Mouse (Mus musculus) gastrocnemius, adult 8-10 months (tissue): ENCODE data around the gene Tex2. TPM values are rescaled to one million over a fixed set of nuclear protein-coding genes. Genes with fewer than 3 reads are reported as not detected.
"Not testable (repeated sequence)": the region's sequence is repeated elsewhere in the genome, so short reads cannot be mapped to it uniquely, and the experiment has no call there.

Source experiments
- DNase-seq, 2 experiments: peaks; one replicate each; pipeline ENCODE4 v3.0.0; 2022; ENCODE audit warnings: low spot score in 2 of 2
- total RNA-seq, 4 experiments: library from RNA; stranded (reverse); gene quantifications; 2 replicates each; pipeline ENCODE4 v1.2.4; 2022

The Tex2 gene
- total RNA-seq, 4 experiments from 2014 or later = 62.9 to 78.3 (median 68.0) TPM

DNA sequence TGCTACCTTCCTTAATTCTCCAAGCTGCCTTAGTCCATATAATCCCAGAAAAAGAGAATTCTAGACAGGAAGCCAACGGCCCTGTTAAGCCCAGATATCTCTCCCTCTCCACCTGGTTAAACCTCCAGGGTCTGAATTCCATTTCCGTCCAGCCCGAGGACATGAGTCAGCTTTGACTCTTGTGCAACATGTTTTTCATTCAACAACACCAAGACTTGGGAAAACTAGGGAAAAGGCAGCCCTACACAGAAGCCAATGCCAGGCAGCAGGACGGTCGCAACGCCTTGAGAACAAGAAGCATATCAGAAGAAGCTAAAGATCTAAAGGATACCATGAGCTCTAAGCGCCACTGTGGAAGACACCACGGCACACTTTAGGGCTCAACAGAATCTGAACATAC, 32.8 kb downstream of the Tex2 start:
- DNase-seq = no peak

DNA sequence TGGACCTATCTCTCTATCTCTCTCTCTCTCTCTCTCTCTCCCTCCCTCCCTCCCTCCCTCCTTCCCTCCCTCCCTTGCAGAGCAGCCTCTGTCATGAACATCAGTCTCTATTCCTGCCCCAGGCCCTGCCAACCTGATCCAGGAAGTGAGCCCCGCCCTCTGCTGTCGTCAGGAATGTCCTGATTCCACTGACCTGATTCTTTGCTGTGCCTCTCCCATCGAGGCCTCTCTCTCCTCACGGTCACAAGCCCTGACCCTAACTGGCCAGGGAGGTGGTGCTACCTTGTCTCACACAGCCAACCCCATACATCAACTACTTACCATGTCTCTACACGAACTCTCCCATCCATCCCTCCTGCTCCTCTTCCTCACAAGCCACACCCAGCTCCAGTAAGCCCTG, 33.3 kb downstream of the Tex2 start:
- no peak for DNase-seq

DNA sequence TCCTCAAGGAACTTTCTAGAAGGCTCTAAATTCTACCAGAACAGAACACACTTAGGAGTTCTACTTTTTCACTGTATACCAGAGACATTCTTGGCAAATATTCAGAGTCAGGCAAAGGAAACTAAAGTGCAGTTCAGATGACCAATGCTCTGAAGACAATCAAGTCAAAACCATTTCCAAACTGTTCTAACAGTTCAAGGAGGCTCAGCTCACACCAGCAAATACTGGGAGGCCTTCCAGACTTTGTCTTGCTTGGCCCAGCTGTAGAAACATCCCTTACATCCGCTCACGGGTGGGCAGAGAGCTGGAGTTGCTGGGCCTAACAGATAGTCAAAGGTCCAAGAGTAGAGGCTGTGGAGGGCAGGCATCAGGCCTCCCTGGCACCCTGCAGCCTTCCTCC, 34.1 kb downstream of the Tex2 start:
- DNase-seq = no peak

DNA sequence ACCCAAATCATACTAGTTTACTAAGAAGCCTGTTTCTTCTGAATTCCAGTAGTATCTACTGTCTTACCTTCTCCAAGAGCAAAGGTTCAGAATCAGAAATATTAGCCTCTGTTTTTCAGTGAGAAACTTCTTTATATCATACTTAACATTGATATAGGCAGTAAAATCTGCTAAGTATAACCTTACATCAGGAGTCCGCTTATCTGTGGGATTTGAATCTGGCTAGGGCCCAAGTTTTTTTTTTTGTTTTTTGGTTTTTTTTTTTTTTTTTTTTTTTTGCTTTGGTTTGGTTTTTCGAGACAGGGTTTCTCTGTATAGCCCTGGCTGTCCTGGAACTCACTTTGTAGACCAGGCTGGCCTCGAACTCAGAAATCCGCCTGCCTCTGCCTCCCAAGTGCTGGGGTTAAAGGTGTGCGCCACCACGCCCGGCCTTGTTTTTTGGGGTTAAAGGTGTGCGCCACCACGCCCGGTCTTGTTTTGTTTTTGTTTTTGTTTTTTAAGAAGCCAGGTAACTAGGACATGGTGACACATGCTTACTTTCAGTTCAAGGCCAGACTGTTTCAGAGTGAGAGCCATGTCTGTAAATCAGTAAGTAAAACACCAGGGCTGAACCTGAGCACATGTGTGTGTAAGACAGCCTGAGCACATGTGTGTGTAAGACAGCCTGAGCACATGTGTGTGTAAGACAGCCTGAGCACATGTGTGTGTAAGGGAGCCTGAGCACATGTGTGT, 35.4 kb downstream of the Tex2 start:
- DNase-seq = not testable (repeated sequence)

DNA sequence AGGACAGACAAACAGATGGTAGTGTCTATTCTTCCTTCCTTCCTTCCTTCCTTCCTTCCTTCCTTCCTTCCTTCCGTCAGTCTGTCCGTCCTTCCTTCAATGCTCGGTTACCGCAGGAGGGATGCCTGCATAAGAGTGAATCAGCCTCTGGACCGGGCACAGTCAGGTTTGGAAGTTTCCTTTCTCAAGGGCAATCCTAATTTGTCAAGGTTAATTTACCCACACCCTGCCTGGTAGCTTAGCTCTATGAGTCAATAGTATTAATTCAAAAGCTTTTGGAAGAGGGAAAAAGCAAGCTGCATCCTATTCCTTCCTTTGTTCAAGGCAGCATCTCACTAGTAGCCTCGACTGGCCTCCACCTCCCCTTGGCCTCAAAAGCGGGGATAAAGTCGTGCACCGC, 38.8 kb downstream of the Tex2 start:
- DNase-seq = no peak

DNA sequence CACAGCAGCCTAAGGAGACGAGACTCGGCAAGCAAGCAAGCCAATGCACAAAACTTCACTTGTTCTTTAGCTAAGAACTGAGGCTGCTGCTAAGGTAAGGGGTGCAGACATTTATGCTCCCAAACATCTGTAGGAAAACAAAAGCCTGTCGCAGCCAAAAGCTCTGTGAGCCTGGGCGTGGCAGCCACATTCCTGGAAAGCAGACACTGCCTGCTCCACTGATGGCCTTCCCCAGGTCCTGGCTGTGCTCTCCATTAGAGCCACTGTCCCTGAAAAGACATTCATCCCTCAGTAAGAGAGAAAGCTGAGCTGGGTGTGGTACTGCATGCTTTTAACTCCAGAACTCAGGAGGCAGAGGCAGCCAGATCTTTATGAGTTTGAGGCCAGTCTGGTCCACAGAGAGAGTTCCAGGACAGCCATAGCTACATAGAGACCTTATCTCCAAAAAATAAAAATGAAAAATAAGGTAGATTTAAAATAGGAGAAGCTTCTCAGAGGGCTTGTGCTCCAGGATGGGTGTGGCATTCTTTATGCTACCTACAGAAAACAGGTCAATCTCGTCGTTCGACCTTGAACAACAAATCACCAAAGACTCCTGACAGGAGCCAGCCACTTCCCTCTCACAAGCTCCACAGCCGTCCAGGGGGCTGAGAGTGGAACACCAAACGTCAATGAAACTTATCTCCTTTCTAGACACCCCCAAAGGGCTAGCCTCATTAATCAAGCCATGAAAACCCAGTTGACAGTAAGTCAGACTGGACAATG, 39.6 kb downstream of the Tex2 start:
- DNase-seq = no peak

DNA sequence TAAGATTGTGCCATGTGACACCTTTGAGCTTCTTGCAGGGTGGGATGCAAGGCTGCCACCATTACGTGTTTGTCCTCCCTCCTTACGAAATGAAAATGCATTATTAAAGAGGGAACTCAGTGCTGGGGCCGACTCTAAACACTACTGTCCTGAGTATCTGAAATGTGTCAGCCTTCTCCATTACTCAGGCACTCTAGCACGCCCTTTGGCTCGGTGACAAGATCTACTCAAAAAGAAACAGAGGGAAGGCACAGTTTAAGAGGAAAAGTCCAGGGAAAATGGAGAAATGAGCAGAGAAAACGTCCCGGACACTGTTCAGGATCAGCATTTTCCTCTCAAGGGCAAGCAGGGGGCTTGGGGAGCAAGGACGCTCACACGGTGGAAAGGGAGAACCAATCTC, 40.3 kb downstream of the Tex2 start:
- no peak for DNase-seq

DNA sequence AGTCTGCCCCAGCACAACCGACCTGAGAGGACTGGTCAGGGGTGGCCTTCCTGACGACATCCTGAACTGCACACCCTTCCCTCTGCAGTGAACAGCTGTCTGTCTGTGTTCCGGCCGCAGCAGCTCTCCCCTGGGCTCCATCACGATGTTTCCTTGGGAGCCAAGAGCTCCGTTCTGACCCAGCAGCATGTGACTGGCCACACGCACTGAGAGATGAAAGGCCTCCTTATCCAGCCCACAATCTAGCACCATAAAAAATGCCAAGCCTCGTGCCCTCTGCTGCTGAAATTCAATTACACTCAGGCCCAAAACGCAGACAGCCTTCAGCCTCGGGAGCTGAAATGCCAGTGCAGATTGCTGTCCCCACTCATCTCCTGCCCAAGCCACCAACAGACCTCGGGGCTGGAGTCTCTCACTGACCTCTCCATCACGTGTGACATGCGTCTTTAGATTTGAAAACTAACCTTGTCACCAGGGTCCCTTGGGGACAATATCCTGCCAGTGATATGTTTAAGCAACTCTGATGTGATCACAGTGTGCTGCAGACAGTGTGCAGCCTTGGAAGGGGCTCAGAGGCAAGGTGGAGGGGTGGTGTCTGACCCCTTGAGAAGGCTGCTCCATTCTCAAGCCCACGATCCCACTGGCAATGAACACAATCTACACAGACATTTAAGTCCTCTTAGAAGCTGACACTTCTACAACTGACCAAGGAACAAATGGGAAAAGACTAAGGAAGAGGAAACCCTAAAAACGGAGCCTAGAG, 41.0 kb downstream of the Tex2 start:
- DNase-seq = no peak

DNA sequence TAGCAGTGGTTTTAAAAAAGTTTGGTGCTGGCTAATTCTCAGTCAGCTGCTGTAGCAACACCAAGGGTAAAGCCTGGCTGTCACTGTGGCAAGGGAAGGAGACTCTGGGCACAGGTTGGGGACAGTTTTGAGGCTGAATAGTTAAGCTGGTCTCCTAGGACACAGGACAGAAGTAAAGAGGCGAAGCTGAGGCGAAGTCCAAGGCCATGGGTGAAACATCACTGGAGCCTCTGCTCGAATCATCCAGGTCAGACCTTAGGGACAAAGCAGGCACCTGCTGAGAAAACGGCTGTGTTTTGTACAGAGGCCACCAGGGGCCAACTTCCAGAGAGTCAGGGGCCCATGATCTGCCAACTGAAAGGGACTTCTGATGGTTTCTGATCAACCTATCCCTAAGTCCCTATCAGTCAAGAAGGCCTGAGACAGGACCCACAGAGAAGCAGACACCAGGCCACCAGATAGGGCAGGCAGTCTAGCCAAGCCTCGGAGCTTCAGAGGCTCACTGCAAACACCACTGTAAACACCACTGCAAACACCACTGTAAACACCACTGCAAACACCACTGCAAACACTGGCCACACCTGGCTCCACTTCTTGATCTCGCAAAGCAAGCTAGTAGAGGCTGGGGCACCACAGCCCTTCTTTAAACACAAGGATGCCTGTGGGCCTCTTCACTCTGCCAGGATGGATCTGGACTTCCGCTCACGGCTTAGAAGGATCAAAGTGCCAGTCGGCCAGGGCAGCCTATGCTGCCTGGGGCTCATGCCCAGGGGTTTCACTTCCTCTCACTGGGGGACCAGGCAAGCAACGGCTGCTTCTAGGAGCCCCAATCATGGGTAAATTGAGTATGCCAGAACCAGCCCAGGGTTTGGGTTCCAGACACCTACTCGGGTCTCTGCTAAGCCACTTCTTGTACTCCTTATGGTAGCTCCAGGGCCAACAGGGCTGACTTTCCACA, 41.9 kb downstream of the Tex2 start:
- DNase-seq = no peak

DNA sequence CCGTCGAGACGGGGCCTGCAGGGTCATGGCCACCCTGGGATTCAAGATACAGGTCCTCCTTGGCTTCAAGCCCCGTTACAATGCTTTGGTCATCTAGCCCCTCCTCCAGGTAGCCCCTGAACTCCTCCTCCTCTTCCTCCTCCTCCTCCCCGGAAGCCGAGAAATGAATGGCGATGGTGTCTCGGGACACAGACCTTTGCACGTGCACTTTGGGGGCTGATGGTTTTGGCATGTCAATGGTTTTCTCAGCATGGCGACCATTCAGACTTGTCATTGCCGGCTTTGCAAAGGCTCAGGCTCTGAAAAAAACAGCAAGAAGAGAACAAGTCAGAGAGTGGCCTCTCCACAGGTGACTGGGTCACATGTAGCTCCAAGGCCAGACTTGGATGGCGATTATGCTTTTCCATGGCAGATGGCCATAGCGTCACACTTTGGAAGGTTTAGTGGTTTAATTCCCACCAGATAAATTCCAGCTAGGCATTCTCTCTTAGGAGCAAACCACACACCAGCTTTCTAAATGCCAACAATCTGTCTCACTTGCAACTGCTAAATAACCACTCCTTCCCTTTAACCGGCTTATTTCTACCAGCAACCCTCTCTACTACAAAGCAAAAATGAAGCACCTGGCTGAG, 44.8 kb downstream of the Tex2 start:
- no peak for DNase-seq

DNA sequence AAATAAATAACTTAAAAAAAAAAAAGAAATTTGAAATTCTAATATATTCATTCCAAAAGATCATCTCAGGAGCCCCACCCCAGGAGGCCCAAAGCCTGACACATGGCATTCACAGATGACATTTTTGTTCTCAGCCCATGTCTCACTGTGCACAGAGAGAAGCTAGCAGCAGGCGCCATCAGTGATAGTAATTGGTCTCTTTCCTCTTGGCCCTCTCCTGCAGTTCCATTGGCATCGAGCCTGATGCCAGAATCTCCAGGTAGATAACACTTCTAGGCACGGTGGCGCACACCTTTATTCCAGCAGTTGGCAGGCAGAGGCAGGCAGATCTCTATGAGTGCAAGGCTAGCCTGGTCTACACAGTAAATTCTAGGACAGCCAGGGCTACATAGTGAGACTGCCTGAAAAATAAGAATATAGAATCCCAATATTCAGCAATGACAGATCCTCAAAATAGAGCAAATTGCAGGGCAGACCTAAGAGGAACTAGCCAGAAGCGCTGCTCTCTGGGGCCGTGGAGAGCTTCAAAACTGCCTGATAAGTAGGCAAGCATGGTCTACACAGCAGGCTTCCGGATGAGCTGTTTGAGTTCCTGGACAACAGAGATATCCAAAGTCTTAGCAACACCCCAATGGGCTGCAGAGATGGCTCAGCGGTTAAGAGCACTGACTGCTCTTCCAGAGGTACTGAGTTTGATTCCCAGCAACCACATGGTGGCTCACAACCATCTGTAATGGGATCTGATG, 47.0 kb downstream of the Tex2 start:
- DNase-seq = no peak

DNA sequence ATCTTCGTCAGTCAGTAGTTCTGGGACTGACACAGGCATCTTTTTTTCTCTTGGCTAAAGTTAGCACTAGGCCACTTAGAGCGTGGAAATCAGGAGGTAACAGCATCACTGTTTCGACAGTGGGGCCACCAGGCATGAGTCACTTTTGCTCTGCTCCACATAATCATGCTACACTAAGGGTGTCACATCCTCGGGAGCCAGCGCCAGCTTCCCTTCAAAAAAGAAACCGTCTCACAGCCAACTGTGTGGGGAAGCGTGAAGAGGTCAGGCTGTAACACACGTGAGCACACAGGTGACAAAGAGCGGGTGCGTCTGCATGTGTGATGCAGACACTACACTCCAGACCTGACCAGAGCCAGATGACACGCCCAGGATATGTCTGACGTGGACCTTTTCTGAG, 49.0 kb downstream of the Tex2 start:
- peak in 1 of 2 experiments; percentile 25 for DNase-seq

DNA sequence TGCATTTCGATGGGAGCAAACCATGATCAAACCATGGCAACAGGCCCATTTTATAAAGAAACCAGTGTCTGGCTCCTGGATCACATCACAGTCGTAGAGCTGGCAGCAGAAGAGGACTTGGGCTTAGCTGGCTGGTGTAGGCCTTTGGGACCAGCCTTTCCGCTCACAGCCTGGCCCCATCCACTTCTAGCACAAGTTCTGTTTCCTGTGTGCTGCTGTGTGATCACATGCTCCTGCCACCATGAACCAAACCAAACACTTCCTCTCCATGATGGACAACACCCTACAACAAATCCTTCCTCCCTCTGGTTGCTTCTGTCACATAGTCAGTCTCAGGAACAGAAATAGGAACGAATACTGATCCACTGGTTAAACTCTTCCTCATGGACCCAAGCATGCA, 50.5 kb downstream of the Tex2 start:
- DNase-seq = no peak

DNA sequence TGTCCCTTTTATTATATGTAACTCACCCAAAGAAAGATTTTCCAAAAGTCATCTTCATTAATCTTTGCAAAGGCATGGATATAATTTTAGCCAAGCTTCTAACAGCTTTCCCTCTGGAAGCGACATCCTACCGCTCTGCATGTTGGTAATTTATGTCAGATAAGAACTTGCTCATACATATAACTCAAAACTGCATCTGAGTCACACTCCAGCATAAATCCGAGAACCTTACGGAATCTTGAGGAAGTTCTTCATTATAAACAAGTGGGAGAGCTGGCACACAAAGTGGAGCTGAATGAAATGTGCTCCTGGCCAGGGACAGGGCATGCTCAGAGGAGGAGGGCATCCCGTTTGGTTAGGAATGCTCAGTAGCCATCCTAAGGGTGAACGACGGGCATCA, 53.5 kb downstream of the Tex2 start:
- no peak for DNase-seq

DNA sequence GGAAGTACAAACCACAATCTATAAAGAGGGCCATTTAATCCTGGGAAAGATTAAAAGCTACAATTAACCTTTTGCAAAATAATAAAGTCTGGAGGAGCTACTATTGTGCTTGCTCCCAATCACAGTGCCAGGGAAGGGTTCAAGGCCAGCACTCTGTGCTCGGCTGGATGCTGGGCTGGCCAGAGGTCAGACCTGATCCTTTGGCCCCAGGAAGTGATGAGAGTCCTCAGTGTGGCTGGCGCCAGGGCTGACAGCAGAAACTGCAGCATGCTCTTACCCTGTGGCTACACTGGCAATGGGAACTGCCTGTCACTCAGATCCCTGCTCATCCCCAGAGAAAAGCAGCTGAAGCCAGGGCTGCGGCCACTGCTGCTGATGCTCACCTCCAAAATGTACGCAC, 55.2 kb downstream of the Tex2 start:
- DNase-seq = no peak

DNA sequence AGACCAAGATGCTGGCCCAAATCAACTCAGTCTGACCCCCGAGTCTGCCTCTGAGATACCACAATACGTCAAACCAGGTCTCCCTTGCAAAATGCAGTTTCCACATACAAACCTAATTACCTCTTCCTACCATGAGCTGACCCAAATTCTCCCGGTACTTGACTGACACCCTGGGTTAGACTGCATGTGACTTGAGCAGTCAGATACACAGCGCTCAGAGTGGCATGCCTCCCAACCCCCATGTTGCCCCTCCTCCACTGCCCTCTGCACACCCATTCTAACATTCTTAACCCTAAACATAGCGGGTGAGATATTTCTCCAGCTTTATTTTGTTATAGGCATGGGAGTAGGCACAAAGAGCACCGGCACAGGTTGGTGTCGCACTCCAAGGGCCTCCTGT, 55.8 kb downstream of the Tex2 start:
- no peak for DNase-seq

DNA sequence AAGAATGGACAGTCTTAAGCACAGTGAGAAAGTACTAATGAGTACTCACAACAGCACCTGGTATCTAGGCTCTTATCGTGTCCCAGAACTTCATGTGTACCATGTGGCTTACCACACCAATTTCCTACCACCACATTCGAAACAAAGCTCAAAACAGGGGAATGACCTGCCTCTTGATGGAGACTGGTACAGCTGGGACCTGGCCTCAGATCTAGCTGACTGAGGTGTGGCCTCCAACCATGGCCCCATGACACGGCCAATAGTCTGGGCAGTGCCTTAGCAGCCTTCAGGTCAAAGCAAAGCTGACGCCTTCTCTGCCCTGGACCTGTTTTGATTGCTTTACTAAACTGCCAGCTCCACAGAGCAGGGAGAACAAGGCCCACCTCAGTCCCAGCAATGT, 56.5 kb downstream of the Tex2 start:
- DNase-seq = no peak

DNA sequence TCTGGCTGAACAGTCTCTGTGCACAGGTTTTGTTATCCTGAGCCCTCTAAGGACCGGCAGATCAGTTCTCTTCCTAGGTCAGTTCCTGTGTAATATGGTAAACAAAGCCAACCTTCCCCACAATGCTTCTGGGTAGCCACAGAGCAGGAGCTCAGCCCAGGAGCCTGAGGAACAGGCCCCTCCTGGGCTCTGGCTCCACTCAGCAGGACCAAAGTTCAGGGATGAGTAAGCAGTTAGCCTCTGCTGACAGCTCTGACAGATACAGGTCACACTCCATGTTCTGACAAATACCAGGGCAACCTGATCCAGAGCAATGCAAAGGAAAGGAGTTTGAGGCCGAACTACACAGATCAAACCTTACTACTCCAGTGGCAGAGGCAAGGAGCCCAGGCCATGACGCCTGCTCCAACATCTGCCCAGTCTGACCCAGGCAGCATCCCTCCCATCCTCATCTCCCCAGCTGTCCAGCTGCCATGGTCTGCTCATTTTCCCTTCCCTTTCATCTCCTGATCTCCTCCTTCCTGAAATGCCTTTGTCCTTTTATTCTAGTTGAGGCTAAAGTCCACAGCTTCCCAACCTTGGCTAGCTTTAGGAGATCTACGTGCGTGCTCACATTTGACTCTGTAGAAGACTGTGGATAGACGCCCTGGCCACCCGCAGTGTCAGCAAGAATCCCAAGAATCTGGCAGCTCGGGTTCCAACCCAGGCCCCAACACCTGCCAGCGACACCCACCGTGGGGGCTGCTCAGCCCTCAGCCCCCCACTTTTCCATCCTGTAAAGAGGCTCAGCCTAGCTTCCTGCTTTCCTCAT, 57.2 kb downstream of the Tex2 start:
- DNase-seq = no peak

DNA sequence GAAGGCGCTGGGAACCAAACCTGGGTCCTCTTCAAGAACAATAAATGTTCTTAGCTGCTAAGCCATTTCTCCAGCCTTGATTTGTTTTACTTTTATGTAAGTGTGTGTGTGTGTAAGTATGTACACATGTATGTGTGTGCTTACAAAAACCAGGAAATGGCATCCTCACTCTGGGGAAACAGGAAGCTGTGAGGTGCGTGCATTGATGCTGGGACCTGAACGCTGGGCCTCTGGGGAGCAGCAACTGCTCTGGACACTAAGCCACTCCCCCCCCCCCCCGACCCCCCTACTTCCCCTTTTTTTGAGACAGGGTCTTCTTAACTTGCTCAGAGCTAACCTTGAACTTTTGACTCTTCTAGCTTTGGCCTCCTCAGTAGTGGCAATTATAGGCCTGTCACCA, 62.8 kb downstream of the Tex2 start:
- DNase-seq = no peak
